Mouse (Mus musculus) retina, adult 2 months (tissue): Measurements from ENCODE around the gene Gpr108.

Source experiments
- DNase-seq: peaks from one replicate; pipeline ENCODE4 v3.0.0-alpha.2; 2012; ENCODE audit warnings: low read depth, low spot score

The Gpr108 gene

DNA sequence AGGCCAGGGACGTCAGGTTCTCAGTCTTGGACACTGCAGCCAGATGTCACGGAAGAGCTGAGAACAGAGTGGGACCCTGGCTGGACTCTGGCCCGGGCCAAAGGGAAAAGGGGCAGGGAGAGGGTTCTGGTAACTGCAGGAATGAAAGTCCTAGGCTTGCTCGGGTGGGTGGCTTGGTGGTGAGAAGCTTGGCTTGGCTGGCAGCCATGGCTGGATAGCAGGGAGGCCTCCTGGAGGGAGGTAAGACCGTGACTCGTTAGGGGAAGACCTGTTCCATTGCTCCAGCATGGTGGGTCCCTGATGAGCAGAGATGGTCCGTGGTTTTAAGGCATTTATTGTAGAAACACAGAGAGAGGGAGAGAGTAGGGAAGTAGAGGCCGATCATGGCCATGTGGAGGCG lies 23.1 kb upstream of the Gpr108 start:
- no peak for DNase-seq

DNA sequence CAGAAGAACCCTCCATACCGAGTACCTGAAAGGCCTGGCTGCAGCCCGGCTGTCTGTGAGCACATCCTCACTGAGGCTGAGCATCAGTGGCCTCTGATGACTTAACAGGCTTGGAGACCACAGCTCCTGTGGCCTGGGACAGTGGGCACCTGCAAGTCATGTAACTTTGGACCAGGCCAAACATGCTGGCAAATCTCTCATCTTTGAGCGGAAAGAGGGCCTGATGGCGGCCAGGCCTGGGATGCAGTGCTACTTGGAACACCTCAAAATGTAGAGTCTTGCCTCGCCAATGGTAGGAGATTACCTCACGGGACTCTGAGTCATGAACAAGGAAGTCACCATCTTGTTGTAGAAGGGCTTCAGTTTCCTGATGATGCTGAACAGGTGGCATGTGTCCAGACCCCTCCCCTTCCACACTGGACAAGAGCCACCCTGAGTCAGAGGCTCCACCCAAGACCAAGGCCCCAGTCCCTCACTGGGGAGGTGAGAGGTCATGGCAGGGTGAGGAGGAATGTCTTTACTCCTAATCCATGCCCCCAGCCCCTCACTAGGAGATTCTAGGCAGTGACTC lies 19.4 kb upstream of the Gpr108 start:
- DNase-seq = no peak

DNA sequence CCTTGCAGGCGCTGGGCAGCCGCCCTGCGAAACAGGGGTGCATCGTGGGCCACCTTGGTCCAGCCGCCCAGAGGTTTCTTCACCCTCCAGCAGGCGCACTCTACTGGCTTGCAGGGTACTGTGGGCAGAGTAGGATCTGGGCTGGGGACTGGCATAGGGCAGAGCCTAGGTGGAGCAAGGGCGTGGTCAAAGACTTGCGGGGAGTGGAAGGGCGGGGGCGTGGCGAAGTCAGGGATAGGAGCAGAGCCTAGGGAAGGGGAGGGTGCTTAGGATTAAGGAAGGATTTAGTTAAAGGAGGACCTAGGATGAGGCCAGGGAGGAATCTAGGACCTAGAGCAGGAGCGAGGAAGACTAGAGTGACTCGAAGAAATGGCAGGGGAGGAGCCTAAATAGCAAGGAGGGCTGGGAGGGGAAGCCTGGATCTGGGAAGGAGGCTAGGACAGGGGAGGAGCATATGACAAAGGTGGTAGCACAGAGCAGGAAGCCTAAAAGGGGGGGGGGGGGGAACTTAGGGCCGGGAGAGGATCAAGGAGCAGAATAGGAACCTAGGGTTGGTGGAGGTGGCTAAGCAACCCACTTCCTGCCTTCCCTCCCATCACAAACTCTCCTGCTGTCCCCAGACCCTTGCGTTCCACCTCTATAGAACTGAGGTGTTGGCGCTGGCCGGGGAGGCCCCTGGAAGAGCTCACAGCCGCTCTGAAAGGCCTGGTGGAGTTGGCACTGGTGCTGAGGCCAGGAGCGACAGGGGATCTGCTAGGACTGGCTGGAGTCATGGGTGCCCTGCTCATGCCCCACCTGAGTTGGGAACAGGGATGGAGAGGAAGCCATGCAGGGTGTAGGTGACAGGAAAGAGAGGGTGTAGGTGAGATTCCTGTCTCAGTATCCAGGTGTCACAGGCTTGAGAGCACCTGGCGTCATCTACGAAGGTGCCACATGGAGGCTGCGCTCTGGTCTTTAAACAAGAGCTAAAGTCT lies 17.0 kb upstream of the Gpr108 start:
- no peak for DNase-seq

DNA sequence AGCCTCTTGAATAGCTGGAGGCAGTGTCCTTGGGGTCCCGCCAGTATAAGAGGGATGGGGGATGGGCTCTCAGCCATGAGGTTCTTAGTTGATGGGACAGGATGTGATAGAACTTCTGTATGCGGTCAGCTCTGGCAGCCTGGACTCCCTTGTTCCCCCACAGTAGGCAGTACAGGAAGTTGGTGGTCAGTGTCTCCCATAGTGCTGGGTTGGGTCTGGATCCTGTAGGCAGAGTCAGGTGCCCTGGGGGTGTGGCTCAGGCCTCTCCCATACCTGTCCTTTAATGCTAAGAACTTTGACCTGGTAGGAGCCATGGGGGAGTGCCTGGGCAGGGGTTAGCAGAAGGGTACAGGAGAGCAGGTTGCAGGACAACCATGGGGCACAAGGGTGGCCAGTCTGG lies 15.9 kb upstream of the Gpr108 start:
- DNase-seq = no peak

DNA sequence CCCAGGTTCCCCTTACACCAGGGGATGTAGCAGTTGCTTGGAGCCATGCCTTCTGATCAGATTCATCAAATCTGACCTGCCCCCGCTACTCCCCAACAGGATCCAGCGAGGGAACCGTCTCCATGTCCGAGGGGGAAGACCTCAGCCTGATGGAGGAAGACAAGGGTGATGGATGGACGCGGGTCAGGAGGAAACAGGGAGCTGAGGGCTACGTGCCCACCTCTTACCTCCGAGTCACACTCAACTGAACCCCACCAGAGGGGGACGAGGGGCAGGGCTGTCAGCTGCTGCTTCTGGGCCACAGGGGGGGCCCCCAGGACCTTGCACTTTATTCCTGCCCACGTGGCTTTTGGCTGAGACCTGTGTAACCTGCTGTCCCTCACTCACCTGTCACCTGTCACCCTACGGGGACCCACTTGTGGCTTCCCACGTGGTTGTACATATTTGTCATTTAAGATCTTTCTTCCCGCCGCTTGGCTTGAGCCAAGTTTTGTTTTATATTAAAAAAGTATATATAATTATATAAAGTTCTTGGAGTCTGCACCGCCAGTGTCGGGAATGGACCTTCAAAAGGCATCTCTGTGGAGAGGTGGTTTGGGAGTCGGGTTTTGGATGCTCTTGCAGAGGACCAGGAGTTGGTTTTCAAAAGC lies 14.8 kb upstream of the Gpr108 start:
- no peak for DNase-seq

DNA sequence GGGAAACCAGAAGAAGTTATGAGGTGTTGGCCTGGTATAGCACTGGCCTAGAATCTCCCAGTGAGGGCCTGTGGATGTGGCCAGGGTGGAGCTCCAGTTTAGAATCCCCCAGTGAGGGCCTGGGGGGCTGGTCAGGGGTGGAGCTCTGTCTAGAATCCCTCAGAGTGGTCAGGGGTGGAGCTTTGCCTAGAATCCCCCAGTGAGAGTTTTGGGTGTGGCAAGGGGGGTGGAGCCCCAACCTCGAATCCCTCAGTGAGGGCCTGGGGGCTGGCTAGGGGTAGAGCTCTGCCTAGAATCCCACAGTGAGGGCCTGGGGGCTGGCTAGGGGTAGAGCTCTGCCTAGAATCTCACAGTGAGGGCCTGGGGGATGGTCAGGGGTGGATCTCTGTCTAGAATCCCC lies 13.6 kb upstream of the Gpr108 start:
- DNase-seq = no peak

DNA sequence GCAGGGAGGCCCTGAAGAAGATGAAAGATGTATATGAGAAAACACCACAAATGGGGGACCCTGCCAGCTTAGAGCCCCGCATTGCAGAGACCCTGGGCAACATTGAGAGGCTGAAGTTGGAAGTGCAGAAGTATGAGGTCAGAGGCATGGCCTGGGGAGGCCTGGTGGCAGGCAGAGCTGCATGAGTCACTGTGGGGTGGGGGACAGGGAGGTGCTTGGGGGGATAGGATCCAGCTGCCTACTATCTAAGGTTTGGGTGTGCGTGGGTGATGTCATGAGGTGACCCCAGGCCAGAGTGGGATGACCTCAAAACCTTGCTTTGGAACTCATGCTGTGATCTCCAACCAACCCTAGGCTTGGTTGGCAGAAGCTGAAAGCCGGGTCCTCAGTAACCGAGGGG lies 13.0 kb upstream of the Gpr108 start:
- no peak for DNase-seq

DNA sequence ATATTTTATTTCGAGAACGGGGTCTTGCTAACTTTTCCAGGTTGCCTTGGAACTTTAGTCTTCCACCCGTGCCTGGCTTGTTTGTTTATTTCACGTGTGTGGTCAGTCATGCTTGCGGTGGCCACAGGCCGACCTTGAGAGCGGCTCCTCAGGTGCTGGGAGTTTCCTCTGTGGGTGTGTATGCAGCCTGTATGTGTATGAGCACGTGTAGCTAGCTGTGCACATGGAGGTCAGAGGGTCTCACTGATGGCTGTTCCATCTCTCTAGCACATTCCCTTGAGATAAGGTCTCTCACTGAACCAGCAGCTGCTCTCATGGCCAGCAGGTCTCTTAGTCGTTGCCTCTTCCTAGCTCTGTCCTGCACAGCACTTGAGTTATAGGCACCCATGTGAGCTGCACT lies 12.1 kb upstream of the Gpr108 start:
- DNase-seq = no peak

DNA sequence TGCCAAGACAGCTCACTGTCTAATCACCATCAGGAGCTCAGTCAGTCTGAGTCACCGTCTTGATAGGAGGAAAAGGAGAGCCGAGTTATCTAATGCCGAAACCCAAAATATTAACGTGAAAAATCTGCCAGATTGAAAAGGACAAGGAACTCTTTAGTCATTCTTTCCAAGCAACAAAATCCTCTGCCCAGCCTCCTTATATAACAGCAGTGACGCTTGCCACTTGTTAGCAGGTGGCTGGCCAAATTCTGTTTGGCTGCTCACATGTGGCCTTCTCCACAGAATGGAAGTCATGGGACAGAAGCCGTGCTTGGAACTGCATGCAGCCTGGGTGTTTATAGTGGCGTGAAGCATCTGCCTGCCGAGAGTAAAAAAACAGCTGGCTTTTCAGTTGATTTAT lies 11.5 kb upstream of the Gpr108 start:
- no peak for DNase-seq

DNA sequence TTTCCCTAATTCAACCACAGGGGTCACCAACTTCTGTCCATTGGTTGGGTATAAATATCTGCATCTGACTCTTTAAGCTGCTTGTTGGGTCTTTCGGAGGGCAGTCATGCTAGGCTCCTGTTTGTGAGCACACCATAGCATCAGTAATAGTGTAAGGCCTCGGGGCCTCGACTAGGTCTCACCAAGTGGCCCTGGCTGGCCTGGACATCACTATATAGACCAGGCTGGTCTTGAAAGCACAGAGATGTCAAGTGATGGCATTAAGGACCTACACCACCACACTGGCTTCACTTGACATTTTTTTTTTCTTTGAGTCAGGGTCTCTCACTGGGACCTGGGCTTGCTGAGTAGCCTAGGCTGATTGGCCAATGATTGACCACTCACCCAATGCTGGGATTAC lies 9.9 kb upstream of the Gpr108 start:
- no peak for DNase-seq

DNA sequence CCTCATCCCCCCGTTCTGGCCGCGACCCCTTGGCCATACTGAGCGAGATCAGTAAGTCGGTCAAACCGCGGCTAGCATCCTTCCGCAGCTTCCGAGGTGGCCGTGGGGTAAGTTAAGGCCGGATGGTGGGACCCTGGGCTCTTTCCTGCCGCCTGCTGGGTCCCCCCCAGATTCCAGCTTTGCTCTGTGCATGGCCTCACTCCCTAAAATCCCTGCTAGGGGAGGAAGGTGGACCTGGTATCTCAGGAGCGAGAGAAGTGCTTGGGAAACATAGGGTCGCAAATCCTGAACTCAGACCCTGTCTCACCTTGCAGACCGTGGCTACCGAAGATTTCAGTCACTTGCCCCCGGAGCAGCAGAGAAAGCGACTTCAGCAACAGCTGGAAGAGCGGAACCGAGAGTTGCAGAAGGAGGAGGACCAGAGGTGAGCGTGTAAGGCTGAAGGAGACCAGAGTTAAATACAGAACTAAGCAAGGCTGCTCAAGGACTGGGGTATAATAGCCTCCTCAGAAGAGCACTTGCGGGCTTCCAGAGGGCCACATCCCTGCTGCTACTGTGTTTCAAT lies 8.8 kb upstream of the Gpr108 start:
- no peak for DNase-seq

DNA sequence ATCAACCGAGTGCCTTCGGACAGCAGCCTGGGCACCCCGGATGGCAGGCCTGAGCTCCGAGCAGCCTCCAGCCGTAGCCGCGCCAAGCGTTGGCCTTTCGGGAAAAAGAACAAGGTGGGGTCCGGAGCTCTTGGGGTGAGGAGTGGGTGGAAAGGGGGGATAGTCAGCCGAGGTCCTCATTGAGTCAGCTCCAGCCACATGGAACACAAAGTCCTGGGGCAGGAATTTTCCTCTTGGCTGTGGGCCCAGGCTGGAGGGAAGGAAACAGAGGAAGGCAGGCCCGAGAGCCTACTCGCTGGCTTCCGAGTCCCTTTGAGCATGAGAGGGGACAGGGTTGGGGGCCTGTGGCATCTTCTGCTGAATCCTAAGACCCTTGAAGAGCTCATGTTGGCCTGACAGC lies 7.1 kb upstream of the Gpr108 start:
- DNase-seq = no peak

DNA sequence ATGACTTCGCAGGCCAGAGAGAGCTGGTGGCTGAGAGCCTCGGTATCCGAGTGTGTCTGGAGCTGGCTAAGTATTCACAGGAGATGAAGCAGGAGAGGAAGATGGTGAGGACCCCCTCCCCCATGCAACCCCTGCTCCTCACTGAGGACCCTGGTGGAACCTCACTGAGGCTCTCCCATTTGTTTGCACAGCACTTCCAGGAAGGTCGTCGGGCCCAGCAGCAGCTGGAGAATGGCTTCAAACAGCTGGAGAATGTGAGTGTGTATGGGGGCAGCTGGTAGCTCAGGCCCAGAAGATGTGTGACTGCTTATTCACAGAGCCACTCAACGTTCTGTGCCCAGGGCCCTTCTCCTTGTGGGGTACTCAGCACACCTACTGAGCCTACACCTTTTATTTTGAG lies 5.1 kb upstream of the Gpr108 start:
- no peak for DNase-seq

DNA sequence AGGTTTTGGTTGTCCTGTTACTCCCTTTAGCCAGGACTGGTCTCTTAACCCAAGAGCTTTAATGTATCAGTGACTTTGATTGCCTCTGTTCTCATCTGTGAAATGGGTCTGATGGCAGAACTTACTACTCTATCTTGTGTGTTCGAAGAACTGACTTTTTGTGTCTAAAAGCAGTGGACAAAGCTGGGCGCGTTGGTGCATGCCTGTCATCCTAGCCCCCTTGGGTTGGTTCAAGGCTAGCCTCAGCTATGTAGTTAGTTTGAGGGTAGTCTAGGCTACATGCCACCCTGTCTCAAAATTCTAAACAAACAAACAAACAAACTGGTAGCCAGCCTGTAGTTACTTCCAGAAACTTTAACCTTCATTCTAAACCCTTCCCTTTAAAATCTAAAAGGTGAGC lies 3.2 kb upstream of the Gpr108 start:
- no peak for DNase-seq

DNA sequence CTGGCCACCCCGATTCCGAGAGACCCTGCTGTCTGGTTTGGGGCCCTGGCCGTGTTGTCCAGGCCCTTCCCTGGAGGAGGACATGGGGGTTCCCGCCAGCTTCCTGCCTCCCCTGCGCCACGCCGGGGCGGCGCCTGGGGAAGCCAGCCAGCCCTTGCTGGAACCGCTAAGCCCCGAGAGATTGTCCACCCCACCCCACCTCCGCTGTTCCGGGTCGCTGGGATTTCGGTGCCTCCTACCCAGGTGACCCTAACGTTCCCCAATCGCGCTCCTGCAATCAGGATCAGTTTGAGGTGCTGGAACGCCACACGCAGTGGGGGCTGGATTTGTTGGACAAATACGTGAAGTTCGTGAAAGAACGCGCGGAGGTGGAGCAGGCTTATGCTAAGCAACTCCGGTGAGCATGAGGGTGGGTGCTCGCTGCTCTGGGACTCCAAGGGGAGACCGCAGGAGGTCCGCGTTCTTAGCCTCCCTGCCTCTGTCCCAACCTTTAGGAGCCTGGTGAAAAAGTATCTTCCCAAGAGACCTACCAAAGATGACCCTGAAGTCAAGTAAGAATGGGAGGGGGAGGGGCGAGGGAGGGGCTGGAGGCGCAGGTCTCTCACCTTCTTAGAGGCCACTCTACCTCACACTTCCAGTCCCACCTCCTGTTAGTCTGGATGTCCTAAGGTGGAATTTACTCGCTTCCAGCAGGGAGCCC lies 2.4 kb upstream of the Gpr108 start:
- DNase-seq = no peak

DNA sequence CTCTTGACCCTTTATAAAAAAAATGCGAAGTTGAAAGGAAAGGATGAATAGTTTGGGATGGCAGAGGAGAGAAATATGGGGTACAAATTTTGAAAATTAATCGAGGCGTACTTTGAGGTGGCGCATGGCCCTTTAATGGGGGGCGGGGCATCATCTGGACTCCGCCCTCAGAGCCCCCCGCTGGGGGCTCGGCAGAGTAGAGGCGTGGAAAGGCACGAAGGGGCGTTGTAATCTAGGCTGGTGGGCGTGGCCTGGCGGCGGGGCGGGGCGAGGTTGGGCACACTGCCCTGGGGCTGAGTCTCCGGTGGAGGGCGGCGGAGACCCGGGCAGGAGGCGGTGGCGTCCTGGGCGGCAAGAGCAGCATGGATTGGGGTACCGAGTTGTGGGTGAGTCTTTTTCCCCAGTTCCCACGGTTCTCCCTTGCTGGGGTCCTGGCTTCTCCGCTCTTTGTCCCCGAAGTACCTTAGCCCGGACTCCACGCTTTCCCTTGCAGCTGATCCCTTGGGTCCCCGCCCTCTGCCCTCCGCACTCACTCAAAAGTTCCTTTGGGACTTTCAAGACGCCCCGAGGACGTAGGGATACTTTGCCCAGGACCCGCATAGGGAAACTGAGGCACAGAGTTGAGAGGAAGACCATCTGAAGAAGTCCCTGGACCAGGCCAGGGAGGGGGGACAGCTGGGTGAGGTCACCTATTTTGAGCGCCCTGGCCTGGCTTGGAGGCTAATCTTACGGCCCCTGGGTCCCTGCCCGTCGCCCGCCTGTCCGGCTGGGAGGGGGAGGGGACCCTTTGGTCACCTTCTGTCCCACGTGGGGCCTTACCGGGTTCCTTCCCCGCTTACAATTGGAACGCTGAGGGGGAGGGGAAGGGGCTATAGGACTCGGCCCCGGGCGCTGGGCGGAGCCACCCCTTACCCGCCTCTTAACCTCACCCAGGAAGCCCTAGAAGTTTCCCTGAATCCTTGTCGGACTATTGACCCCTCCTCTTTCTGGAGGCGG lies 1.2 kb upstream of the Gpr108 start, which contains the start of gene Trip10:
Trip10 (plus strand) TSS at position 270 of the 996 bp plus-strand sequence.
- peak; percentile 84 for DNase-seq

DNA sequence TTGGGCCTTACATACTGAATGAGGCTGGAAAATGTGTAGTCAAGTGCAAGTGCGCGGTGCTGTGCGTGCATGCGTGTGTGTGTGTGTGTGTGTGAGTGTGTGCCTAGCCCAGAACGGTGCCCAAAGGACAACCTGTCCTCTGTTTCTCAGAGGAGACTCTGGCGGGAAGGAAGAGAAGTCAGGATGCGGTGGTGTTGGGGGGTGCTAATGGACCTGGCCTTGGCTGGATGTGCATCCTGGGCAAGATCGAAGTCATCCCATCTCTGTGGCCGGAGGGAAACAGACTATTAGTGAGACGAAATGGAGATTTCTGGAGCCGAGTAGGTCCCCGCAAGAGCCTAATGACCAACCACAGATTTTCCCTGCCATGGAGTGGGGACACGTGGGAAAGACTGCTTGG lies 525 bp upstream of the Gpr108 start:
- no peak for DNase-seq

DNA sequence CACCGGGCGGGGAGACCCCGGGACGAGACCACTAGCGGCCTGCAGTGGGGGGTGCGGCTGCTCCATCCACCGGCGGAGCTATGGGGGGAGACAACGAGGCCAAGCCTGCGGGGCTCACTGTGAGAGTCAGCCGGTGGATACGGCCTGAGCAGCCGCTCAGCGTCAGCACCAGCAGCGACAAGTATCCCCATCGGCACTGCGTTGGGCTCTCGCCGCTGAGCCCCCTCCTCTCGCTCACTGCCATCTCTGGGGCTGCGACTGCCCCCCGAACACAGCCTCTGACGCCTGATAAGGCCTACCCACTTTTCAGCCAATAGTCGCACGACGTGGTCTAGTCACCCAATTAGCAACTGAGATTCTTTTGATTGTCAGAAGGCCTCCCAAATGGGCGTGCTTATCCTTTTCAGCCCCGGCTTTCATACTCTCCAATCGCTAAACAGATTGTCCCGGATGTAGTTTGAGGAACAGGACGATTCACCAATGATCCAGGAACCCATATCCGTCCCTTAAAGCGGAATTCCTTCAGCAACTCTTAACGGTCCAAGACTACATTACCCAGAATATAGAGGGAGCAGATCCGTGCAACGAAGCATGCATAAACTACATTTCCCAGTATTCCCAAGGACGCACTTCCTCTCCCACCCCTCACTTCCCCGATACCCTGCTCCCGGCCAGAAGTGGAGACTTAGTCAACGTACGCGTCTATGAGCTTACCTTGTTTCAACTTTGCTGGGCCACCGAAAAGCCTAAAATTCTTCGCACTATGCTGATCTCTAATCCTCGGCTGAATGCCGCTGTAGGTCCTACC lies 649 bp downstream of the Gpr108 start:
- peak; percentile 99 for DNase-seq

DNA sequence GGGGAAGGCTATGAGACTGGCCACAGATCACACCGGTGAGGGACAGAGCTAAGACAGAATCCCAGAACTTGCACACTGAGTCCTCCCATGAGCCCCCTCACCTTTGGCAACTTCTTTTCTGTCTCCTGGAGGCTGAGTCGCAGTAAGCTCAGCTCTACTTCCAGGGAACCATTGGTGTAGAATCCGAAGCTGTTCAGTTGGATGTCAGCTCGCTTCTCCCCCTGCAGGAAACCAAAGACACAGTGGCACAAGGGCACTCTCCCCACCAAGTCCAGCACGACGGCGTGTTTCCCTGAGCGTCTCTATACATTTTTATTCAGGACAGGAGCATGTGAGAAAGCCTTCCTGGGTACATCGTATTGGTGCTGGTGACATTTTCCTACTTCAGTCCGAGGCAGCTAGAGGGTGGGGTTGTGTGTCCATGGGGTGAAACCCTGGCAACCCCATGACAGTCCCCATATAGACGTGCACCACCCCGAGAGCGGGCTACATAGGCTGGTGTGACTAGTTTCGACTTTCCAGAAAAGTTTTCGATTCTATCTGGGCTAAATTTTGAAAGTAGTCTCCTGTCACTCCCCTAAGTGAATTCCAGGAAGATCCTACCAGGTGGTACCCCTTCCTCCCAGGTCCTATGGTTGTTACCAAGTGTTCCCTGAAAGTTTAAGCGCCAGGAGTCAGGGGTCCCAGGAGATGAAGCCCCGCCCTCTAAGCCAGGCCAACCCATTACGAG lies 1.4 kb downstream of the Gpr108 start:
- DNase-seq = no peak
